Mouse (Mus musculus) B cell, adult 2 months (primary cell): ENCODE measurements around the gene Mmp28.

Source experiments
- DNase-seq, 2 experiments: peaks; one replicate each; pipeline ENCODE4 v3.0.0; 2022

Mmp28 gene

GRCm38 (mm10) chr11:83462711-83463244, at the start of gene Mmp28:
Gene Mmp28, minus strand, starts transcription at chr11:83463071.
- peak; percentile 46 to 47 for DNase-seq

GRCm38 (mm10) chr11:83509521-83509920, 46.6 kb upstream of the Mmp28 start:
- DNase-seq = no peak

- no peak for DNase-seq
Observed at GRCm38 (mm10) chr11:83504308-83504707, 41.4 kb upstream of the Mmp28 start.

- DNase-seq = no peak
Observed at GRCm38 (mm10) chr11:83495571-83495970, 32.7 kb upstream of the Mmp28 start.

- DNase-seq = peak; percentile 21 to 25
Observed at GRCm38 (mm10) chr11:83491488-83491887, 28.6 kb upstream of the Mmp28 start.

GRCm38 (mm10) chr11:83473235-83474016, 10.6 kb upstream of the Mmp28 start:
- DNase-seq = peak; percentile 29 to 36

GRCm38 (mm10) chr11:83472324-83473234, 9.7 kb upstream of the Mmp28 start, which contains the start of gene Taf15:
Gene Taf15, plus strand, starts transcription at chr11:83473086.
- peak; percentile 97 for DNase-seq

GRCm38 (mm10) chr11:83471766-83472165, 8.9 kb upstream of the Mmp28 start:
- no peak for DNase-seq

GRCm38 (mm10) chr11:83468765-83469164, 5.9 kb upstream of the Mmp28 start:
- no peak for DNase-seq

GRCm38 (mm10) chr11:83467120-83467652, 4.3 kb upstream of the Mmp28 start:
- peak in 1 of 2 experiments; percentile 11 for DNase-seq

- DNase-seq = no peak
Observed at GRCm38 (mm10) chr11:83465976-83466375, 3.1 kb upstream of the Mmp28 start.

- DNase-seq = no peak
Observed at GRCm38 (mm10) chr11:83461462-83462027, 1.3 kb downstream of the Mmp28 start.

GRCm38 (mm10) chr11:83457912-83458601, 4.8 kb downstream of the Mmp28 start:
- DNase-seq = no peak

GRCm38 (mm10) chr11:83457257-83457656, 5.6 kb downstream of the Mmp28 start:
- no peak for DNase-seq

- DNase-seq = no peak
Observed at GRCm38 (mm10) chr11:83455608-83456007, 7.3 kb downstream of the Mmp28 start.

GRCm38 (mm10) chr11:83454548-83454947, 8.3 kb downstream of the Mmp28 start:
- no peak for DNase-seq

- DNase-seq = no peak
Observed at GRCm38 (mm10) chr11:83451281-83451680, 11.6 kb downstream of the Mmp28 start.

- DNase-seq = no peak
Observed at GRCm38 (mm10) chr11:83450550-83450949, 12.3 kb downstream of the Mmp28 start.

GRCm38 (mm10) chr11:83449298-83449697, 13.6 kb downstream of the Mmp28 start:
- no peak for DNase-seq

- no peak for DNase-seq
Observed at GRCm38 (mm10) chr11:83448927-83449236, 14.0 kb downstream of the Mmp28 start.

GRCm38 (mm10) chr11:83448021-83448926, 14.6 kb downstream of the Mmp28 start:
- DNase-seq = no peak
